Mouse (Mus musculus): ENCODE data around the gene 1700029P11Rik. TPM values are rescaled to one million over a fixed set of nuclear protein-coding genes. Genes with fewer than 3 reads are reported as not detected.

Gene 1700029P11Rik
- total RNA-seq, 2 experiments from 2014 or later, result not detected

GRCm38 (mm10) chr15:82004257-82004656 lies 23.9 kb downstream of the 1700029P11Rik start:
- peak; percentile 92 for ATAC-seq (replicated peaks; ENCODE audit: poor library complexity)

GRCm38 (mm10) chr15:82011947-82012346 lies 31.6 kb downstream of the 1700029P11Rik start:
- ATAC-seq (replicated peaks; ENCODE audit: poor library complexity), result no peak

GRCm38 (mm10) chr15:82014745-82015391 lies 34.5 kb downstream of the 1700029P11Rik start:
- no peak for ATAC-seq (replicated peaks; ENCODE audit: poor library complexity)

- no peak for ATAC-seq (replicated peaks; ENCODE audit: poor library complexity)
These were observed 35.2 kb downstream of the 1700029P11Rik start for GRCm38 (mm10) chr15:82015392-82016100.

GRCm38 (mm10) chr15:82016101-82016808 lies 35.9 kb downstream of the 1700029P11Rik start:
- peak; percentile 94 for ATAC-seq (replicated peaks; ENCODE audit: poor library complexity)

GRCm38 (mm10) chr15:82016830-82017229 lies 36.5 kb downstream of the 1700029P11Rik start:
- no peak for ATAC-seq (replicated peaks; ENCODE audit: poor library complexity)

GRCm38 (mm10) chr15:82017461-82017860 lies 37.1 kb downstream of the 1700029P11Rik start:
- ATAC-seq (replicated peaks; ENCODE audit: poor library complexity), result no peak

GRCm38 (mm10) chr15:82019288-82019687 lies 38.9 kb downstream of the 1700029P11Rik start:
- no peak for ATAC-seq (replicated peaks; ENCODE audit: poor library complexity)

- ATAC-seq (replicated peaks; ENCODE audit: poor library complexity), result no peak
These were observed 42.3 kb downstream of the 1700029P11Rik start for GRCm38 (mm10) chr15:82022535-82023088.

GRCm38 (mm10) chr15:82023965-82024635 lies 43.8 kb downstream of the 1700029P11Rik start:
- ATAC-seq (replicated peaks; ENCODE audit: poor library complexity), result no peak

- ATAC-seq (replicated peaks; ENCODE audit: poor library complexity), result no peak
These were observed 46.9 kb downstream of the 1700029P11Rik start for GRCm38 (mm10) chr15:82027276-82027675.

- ATAC-seq (replicated peaks; ENCODE audit: poor library complexity), result 0 out of 2 replicates have a peak, but pooled peaks have one; percentile 23
These were observed 47.4 kb downstream of the 1700029P11Rik start for GRCm38 (mm10) chr15:82027726-82028125.

Other genes with a start within 250 kb of the 1700029P11Rik start
- 19.3 and 20.5 TPM in 2 replicates for gene Zc3h7b, start 235.5 kb upstream of the 1700029P11Rik start, total RNA-seq (2015)
- gene Zc3h7b, start 235.5 kb upstream of the 1700029P11Rik start, total RNA-seq (2017), result 16.0 and 17.8 TPM in 2 replicates
- 44.1 and 46.9 TPM in 2 replicates for gene Rangap1, start 235.0 kb upstream of the 1700029P11Rik start, total RNA-seq (2015)
- 106 and 129 TPM in 2 replicates for gene Rangap1, start 235.0 kb upstream of the 1700029P11Rik start, total RNA-seq (2017)
- 4.9 and 5.1 TPM in 2 replicates for gene Tef, start 178.1 kb upstream of the 1700029P11Rik start, total RNA-seq (2015)
- 10.4 and 11.0 TPM in 2 replicates for gene Tef, start 178.1 kb upstream of the 1700029P11Rik start, total RNA-seq (2017)
- 33.9 and 36.3 TPM in 2 replicates for gene Tob2, start 121.7 kb upstream of the 1700029P11Rik start, total RNA-seq (2015)
- 19.8 and 21.2 TPM in 2 replicates for gene Tob2, start 121.7 kb upstream of the 1700029P11Rik start, total RNA-seq (2017)
- gene Phf5a, start 108.6 kb upstream of the 1700029P11Rik start, total RNA-seq (2015), result 123 and 128 TPM in 2 replicates
- gene Phf5a, start 108.6 kb upstream of the 1700029P11Rik start, total RNA-seq (2017), result 83.2 and 110 TPM in 2 replicates
- 77.3 and 90.7 TPM in 2 replicates for gene Aco2, start 108.2 kb upstream of the 1700029P11Rik start, total RNA-seq (2015)
- gene Aco2, start 108.2 kb upstream of the 1700029P11Rik start, total RNA-seq (2017), result 122 and 130 TPM in 2 replicates
- 14.0 and 17.1 TPM in 2 replicates for gene Polr3h, start 54.3 kb upstream of the 1700029P11Rik start, total RNA-seq (2015)
- gene Polr3h, start 54.3 kb upstream of the 1700029P11Rik start, total RNA-seq (2017), result 37.6 and 37.7 TPM in 2 replicates
- gene Csdc2, start 43.8 kb upstream of the 1700029P11Rik start, total RNA-seq (2015), result not detected in 2 replicates
- gene Csdc2, start 43.8 kb upstream of the 1700029P11Rik start, total RNA-seq (2017), result not detected in 2 replicates
- 22.9 and 23.0 TPM in 2 replicates for gene Pmm1, start 19.6 kb upstream of the 1700029P11Rik start, total RNA-seq (2015)
- 13.2 and 17.0 TPM in 2 replicates for gene Pmm1, start 19.6 kb upstream of the 1700029P11Rik start, total RNA-seq (2017)
- gene Xrcc6, start 7.3 kb downstream of the 1700029P11Rik start, total RNA-seq (2015), result 75.3 and 108 TPM in 2 replicates
- 135 and 249 TPM in 2 replicates for gene Xrcc6, start 7.3 kb downstream of the 1700029P11Rik start, total RNA-seq (2017)
- 32.6 and 38.4 TPM in 2 replicates for gene Desi1, start 53.3 kb downstream of the 1700029P11Rik start, total RNA-seq (2015)
- gene Desi1, start 53.3 kb downstream of the 1700029P11Rik start, total RNA-seq (2017), result 7.1 and 9.2 TPM in 2 replicates
- gene Snu13, start 67.1 kb downstream of the 1700029P11Rik start, total RNA-seq (2015), result 235 and 245 TPM in 2 replicates
- gene Snu13, start 67.1 kb downstream of the 1700029P11Rik start, total RNA-seq (2017), result 201 and 202 TPM in 2 replicates
- gene 4930407I10Rik, start 78.6 kb downstream of the 1700029P11Rik start, total RNA-seq (2015), result not detected in 2 replicates
- gene 4930407I10Rik, start 78.6 kb downstream of the 1700029P11Rik start, total RNA-seq (2017), result not detected in 2 replicates
- gene Mei1, start 89.5 kb downstream of the 1700029P11Rik start, total RNA-seq (2015), result not detected in 2 replicates
- not detected in 2 replicates for gene Mei1, start 89.5 kb downstream of the 1700029P11Rik start, total RNA-seq (2017)
- 5.5 and 10.4 TPM in 2 replicates for gene Ccdc134, start 147.4 kb downstream of the 1700029P11Rik start, total RNA-seq (2015)
- 19.6 and 29.7 TPM in 2 replicates for gene Ccdc134, start 147.4 kb downstream of the 1700029P11Rik start, total RNA-seq (2017)
- gene Srebf2, start 166.6 kb downstream of the 1700029P11Rik start, total RNA-seq (2015), result 24.7 and 28.3 TPM in 2 replicates
- gene Srebf2, start 166.6 kb downstream of the 1700029P11Rik start, total RNA-seq (2017), result 21.0 and 23.7 TPM in 2 replicates
- gene Shisa8, start 232.3 kb downstream of the 1700029P11Rik start, total RNA-seq (2015), result 0.10 and 0.12 TPM in 2 replicates
- 0.27 and 3.2 TPM in 2 replicates for gene Shisa8, start 232.3 kb downstream of the 1700029P11Rik start, total RNA-seq (2017)
- gene Tnfrsf13c, start 243.8 kb downstream of the 1700029P11Rik start, total RNA-seq (2015), result 2.1 and 2.4 TPM in 2 replicates
- 0.34 and 0.92 TPM in 2 replicates for gene Tnfrsf13c, start 243.8 kb downstream of the 1700029P11Rik start, total RNA-seq (2017)